Mouse (Mus musculus): Measurements from ENCODE around the gene Alox12b.
A peak's percentile ranks its signal among the peaks of the same experiment; 100 is the strongest.

Alox12b gene

GRCm38 (mm10) chr11:69123693-69124497, 32.9 kb upstream of the Alox12b start:
- DNase-seq = peak; percentile 79 to 80

GRCm38 (mm10) chr11:69124498-69124847, 32.3 kb upstream of the Alox12b start:
- DNase-seq = peak; percentile 56 to 65

- peak; percentile 77 to 83 for DNase-seq
These were observed 31.5 kb upstream of the Alox12b start for GRCm38 (mm10) chr11:69125041-69125851.

GRCm38 (mm10) chr11:69125852-69125918, 31.1 kb upstream of the Alox12b start, which contains the start of gene Aloxe3:
Aloxe3 (plus strand) TSS chr11:69125896.
- no peak for DNase-seq

GRCm38 (mm10) chr11:69125919-69126705, 30.7 kb upstream of the Alox12b start:
- peak in 1 of 2 experiments; percentile 42 for DNase-seq

- DNase-seq = no peak
These were observed 30.1 kb upstream of the Alox12b start for GRCm38 (mm10) chr11:69126706-69127095.

GRCm38 (mm10) chr11:69128426-69129122, 28.2 kb upstream of the Alox12b start:
- DNase-seq = no peak

- no peak for DNase-seq
These were observed 23.2 kb upstream of the Alox12b start for GRCm38 (mm10) chr11:69133566-69133922.

GRCm38 (mm10) chr11:69133923-69134621, 22.7 kb upstream of the Alox12b start:
- DNase-seq = peak; percentile 51 to 67

GRCm38 (mm10) chr11:69134622-69134968, 22.2 kb upstream of the Alox12b start:
- no peak for DNase-seq

GRCm38 (mm10) chr11:69135361-69135760, 21.4 kb upstream of the Alox12b start:
- no peak for DNase-seq

- DNase-seq = no peak
These were observed 9.2 kb upstream of the Alox12b start for GRCm38 (mm10) chr11:69147546-69147945.

- no peak for DNase-seq
These were observed 8.3 kb upstream of the Alox12b start for GRCm38 (mm10) chr11:69148451-69148960.

GRCm38 (mm10) chr11:69149728-69150127, 7.1 kb upstream of the Alox12b start:
- no peak for DNase-seq

- DNase-seq = peak; percentile 68 to 75
These were observed 6.3 kb upstream of the Alox12b start for GRCm38 (mm10) chr11:69150444-69150843.

- DNase-seq = no peak
These were observed 5.8 kb upstream of the Alox12b start for GRCm38 (mm10) chr11:69151004-69151403.

- DNase-seq = no peak
These were observed 3.0 kb upstream of the Alox12b start for GRCm38 (mm10) chr11:69153831-69154230.

GRCm38 (mm10) chr11:69155351-69155750, 1.4 kb upstream of the Alox12b start:
- no peak for DNase-seq

- DNase-seq = no peak
These were observed 12.5 kb downstream of the Alox12b start for GRCm38 (mm10) chr11:69169313-69169712.

- DNase-seq = peak; percentile 26 to 42
These were observed 14.8 kb downstream of the Alox12b start for GRCm38 (mm10) chr11:69171626-69172025.

GRCm38 (mm10) chr11:69172606-69173005, 15.8 kb downstream of the Alox12b start:
- DNase-seq = no peak

- DNase-seq = no peak
These were observed 17.9 kb downstream of the Alox12b start for GRCm38 (mm10) chr11:69174722-69175121.
